Mouse (Mus musculus) left cerebral cortex, postnatal 25 days (tissue): ENCODE measurements around the gene H2-Q7. TPM values are rescaled to one million over a fixed set of nuclear protein-coding genes. Genes with fewer than 3 reads are reported as not detected.

ENCODE experiments used
- total RNA-seq, 2 experiments: library from RNA; stranded (reverse); gene quantifications; 2 replicates each; pipeline ENCODE4 v1.2.3; 2021

The H2-Q7 gene
- total RNA-seq, 2 experiments from 2014 or later = 0.30 to 0.34 TPM

Other genes starting within 250 kb of the H2-Q7 start
- under 1 TPM; 0.64 to 0.99 TPM for gene Ltb, start 244.7 kb upstream of the H2-Q7 start, total RNA-seq
- not detected for gene Tnf, start 237.1 kb upstream of the H2-Q7 start, total RNA-seq
- gene Lta, start 233.8 kb upstream of the H2-Q7 start, total RNA-seq = under 1 TPM; 0.34 to 0.39 TPM
- not detected for gene Gm16181, start 218.3 kb upstream of the H2-Q7 start, total RNA-seq
- gene Atp6v1g2, start 205.5 kb upstream of the H2-Q7 start, total RNA-seq = 100 to 1,000 TPM; 514 to 578 TPM
- gene Nfkbil1, start 203.4 kb upstream of the H2-Q7 start, total RNA-seq = 10 to 100 TPM; 11.7 to 12.8 TPM
- gene Ddx39b, start 197.4 kb upstream of the H2-Q7 start, total RNA-seq = 100 to 1,000 TPM; 207 to 209 TPM
- gene H2-D1, start 176.4 kb upstream of the H2-Q7 start, total RNA-seq = 10 to 100 TPM; 18.5 to 18.7 TPM
- gene H2-Q1, start 118.8 kb upstream of the H2-Q7 start, total RNA-seq = under 1 TPM; 0.39 to 0.96 TPM
- under 1 TPM; 0.30 to 0.78 TPM for gene H2-Q2, start 96.9 kb upstream of the H2-Q7 start, total RNA-seq
- 1 to 10 TPM; 1.4 to 1.9 TPM for gene H2-Q4, start 59.5 kb upstream of the H2-Q7 start, total RNA-seq
- gene H2-Q6, start 14.3 kb upstream of the H2-Q7 start, total RNA-seq = under 1 TPM in 1 of 2 experiments, not detected in 1; 0.34 TPM
- gene H2-Q10, start 30.9 kb downstream of the H2-Q7 start, total RNA-seq = under 1 TPM; 0.09 to 0.39 TPM
- not detected for gene Pou5f1, start 66.9 kb downstream of the H2-Q7 start, total RNA-seq
- 10 to 100 TPM in 1 of 2 experiments, 1 to 10 TPM in 1; 9.5 to 10.3 TPM for gene Tcf19, start 77.7 kb downstream of the H2-Q7 start, total RNA-seq
- 10 to 100 TPM; 10.0 to 11.9 TPM for gene Cchcr1, start 77.9 kb downstream of the H2-Q7 start, total RNA-seq
- gene Psors1c2, start 94.0 kb downstream of the H2-Q7 start, total RNA-seq = under 1 TPM; 0.60 to 0.82 TPM
- 1 to 10 TPM; 1.1 to 1.3 TPM for gene Cdsn, start 113.0 kb downstream of the H2-Q7 start, total RNA-seq
- gene 2300002M23Rik, start 128.3 kb downstream of the H2-Q7 start, total RNA-seq = not detected
- not detected for gene Sfta2, start 162.4 kb downstream of the H2-Q7 start, total RNA-seq
- not detected for gene Gm9573, start 187.5 kb downstream of the H2-Q7 start, total RNA-seq
- gene Mucl3, start 204.5 kb downstream of the H2-Q7 start, total RNA-seq = not detected
- 10 to 100 TPM; 31.1 to 32.6 TPM for gene Vars2, start 228.4 kb downstream of the H2-Q7 start, total RNA-seq
- gene Gtf2h4, start 234.6 kb downstream of the H2-Q7 start, total RNA-seq = 10 to 100 TPM; 27.7 to 28.9 TPM